Mouse (Mus musculus) left cerebral cortex, postnatal 14 days (tissue): Measurements from ENCODE around the gene Tnr. TPM values are rescaled to one million over a fixed set of nuclear protein-coding genes. Genes with fewer than 3 reads are reported as not detected.

Experiments used
- DNase-seq, 2 experiments: peaks; one replicate each; pipeline ENCODE4 v3.0.0; 2021 to 2022; ENCODE audit warnings: low spot score in 2 of 2, mixed read lengths in 1 of 2
- intact Hi-C: fragments of 180-260 bp; cut with DNase I; formaldehyde crosslinking; loops from one replicate; pipeline ENCODE4 v1.15.1; 2025
- total RNA-seq, 2 experiments: library from RNA; stranded (reverse); gene quantifications; 2 replicates each; pipeline ENCODE4 v1.2.3; 2021

Gene Tnr
- total RNA-seq, 2 experiments from 2014 or later = 126 to 151 TPM

DNA sequence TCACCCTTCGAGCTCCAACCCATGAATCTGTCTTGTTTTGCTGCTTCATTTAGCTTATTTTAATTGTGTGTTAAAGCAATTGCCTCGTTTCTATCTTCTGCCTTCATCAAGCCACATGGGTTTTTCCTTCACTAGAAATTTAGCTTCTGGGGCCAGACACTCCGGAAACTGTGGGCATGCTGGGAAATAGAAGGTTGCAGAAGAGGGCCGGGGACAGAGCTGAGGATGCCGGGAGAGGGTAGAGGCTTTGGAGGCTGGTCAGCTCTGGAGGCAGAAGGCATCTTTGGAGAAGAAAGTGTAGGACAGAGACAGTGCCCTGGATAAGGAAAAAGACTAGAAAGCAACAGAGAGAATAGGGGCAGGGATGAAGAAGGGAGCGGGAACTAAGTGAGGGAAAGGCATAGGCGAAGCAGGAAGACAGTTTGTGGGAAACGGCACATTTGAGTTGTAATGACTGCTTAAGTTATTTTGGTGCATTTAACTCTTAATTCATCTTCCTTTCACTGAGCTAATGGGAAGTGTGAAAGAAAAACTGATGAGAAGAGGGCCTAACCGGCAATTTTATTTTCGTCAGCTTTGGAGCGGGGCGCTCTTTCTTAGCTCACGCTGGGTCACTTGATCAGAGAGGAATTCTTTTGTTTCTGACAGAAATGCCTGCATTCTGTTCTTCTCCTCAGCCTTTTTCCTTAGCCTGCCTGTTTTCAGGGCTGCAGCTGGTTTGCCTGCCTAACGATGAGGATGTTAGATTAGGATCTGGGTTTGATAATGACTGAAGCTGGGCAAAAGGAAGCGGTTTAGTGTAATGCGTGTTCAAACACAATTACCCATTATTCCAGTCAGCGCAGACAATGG, 28.2 kb downstream of the Tnr start:
- no peak for DNase-seq
- intact Hi-C loops = no loop called here

DNA sequence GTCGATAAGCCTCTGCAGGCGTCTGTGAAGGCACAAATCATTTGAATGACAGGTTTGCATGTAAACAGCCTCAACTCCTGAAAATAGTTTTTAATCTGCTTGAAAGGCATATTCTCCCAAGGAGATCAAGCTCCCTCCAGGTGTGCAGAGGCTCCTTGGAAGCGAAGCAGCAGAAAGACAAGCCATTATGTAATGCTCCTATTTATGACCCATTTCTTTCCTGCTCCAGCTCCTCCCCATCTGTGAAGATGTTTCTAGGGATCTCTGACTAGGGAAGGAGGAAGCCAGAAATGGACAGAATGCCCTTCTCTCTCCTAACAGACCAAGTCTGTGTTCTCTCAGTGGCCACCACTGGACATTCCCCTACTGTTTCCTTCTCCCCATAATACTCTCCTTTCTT, 38.0 kb downstream of the Tnr start:
- intact Hi-C loops = no loop called here
- DNase-seq = no peak

DNA sequence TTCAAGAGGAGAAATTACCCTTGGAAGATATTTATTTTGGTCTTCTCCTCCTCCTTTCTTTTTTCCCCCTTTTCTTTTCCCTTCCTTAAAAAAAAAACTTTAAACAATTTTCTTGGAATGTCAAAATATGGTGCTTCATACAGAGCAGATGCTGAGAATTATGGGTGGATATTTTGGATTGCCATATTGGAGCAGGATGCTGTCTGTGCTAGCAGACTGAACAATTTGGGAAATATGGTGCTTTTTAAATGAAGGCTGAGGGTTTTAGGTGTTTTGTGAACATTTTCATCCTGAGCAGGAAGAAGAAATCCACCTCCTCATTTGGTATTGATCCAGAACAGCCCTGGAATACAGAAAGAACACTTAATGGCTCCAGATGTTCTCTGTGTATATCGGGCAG, 41.6 kb downstream of the Tnr start:
- intact Hi-C loops = loop anchor here (5.0 kb wide), 1 partner anchor 43 kb away; the partner anchor contains the start of gene Tnr
- no peak for DNase-seq

DNA sequence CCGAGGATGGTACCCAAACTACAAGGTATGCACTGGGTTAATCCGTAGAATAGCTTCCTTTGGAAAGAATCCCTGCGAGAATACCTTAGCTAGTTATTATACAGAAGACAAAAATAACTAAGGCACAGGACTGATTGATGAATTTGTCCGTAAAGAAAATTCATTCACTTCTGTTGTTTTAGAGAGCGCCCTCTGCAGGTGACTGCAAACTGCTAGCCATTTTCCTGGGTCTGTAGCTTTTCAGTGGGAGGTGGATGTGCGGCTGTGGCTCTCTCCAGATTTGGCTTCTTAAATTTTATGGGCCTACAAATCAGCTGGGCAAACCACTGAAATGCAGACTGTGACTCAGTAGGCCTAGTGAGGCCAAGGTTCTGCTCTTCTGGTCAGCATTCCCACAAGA, 42.5 kb downstream of the Tnr start:
- DNase-seq = no peak
- intact Hi-C loops = loop anchor here (5.0 kb wide), 1 partner anchor 44 kb away; the partner anchor contains the start of gene Tnr

- intact Hi-C loops = loop anchor here (5.0 kb wide), 1 partner anchor 45 kb away; the partner anchor contains the start of gene Tnr
- DNase-seq = no peak
Observed at GRCm38 (mm10) chr1:159567171-159567570, 43.6 kb downstream of the Tnr start.

DNA sequence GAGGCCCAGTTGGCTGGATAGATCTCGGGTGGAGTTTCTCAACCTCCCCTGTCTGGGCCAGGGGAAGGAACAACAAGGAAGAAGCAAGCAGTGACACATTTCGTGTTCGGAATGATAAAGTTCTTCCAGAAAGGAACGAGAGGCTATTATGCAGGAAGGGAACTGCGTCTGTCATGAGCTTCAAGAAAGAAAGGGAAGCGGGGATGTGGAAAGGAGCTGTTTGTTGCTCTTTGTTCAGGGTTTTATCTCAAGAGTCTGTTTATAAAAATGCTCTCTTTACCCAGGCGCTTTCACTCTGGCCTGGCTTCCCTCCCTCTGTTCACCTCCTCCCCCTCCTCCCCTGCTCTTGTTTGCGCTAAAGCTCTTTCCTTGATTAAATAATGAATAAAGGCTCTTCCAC, 46.7 kb downstream of the Tnr start:
- intact Hi-C loops = no loop called here

DNA sequence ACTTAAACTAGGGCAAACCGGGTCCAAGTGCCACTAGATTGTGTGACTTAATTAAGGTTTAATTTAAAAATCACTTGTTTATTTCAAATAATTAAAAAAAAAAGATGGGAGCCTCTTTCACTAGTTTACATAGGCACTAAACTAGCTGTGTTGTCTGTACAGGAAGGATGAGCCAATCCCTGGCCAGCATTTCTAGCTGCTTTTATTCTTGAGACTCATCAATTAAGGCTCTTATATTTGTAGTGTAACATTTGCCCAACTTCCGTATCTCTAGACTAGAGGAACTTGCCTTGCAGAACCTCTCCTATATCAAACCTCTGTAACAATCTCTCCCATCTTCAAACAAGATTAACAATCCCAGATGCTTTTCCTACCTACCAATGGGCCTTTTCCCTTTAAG, 47.3 kb downstream of the Tnr start:
- intact Hi-C loops = no loop called here
- DNase-seq = no peak

More for the DNA sequence above, 46.7 kb downstream of the Tnr start:
- DNase-seq = no peak

DNA sequence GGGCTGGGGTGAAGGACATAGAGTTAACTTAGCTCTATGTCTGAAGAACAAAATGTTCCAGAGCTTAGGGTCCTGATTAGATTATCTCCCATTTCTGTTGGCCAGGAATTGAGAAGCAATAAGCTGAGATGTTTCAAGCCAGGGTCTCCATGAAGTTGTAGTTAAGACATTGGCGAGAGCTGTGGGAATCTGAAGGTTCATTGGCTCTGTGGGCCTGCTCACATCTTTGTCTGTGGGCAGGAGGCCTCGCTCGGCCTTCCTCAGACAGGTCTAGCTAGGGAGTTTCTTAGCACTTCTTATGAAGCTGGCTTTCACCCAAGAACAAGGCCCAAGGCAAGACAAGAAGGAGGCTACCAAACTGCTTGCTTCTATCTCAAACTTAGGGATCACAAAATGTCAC, 48.4 kb downstream of the Tnr start:
- intact Hi-C loops = no loop called here
- no peak for DNase-seq

DNA sequence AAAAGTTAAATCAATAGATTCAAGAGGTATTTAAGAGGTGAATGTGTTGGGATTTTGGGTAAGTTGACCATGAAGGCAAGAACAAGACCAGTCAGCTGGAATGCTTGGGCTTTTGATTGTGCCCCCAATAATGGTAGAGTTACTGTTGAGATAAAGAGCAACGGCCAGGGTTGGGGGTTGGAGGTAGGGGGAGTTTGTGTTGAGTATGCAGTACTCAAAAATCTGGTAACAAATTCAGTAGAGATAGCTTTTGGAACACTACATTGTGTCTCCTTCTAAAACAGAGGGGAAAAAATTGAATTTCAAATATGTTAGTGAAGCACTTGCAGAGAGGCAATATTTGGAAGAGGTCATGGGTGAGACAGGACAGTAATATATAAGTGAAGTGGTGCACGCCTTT, 49.5 kb downstream of the Tnr start:
- intact Hi-C loops = no loop called here
- no peak for DNase-seq

DNA sequence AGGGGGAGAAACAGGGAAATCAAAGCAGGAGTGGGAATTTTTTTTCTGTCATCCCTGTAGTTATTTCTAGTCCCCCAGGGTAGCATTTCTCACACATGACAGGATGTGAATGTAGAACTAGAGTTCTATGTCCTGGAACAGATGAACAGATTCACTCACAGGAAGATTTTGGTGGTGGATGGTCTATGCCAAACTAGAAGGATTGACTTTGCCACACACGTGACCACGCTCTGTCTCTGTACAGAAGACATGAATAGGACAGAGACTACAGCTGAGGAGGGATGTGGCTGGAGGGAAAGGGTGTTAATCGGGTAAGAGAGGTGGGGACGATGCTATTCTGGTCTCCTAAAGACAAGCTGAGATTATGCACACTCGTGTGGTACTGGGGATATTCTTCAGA, 51.1 kb downstream of the Tnr start:
- intact Hi-C loops = no loop called here
- DNase-seq = no peak

DNA sequence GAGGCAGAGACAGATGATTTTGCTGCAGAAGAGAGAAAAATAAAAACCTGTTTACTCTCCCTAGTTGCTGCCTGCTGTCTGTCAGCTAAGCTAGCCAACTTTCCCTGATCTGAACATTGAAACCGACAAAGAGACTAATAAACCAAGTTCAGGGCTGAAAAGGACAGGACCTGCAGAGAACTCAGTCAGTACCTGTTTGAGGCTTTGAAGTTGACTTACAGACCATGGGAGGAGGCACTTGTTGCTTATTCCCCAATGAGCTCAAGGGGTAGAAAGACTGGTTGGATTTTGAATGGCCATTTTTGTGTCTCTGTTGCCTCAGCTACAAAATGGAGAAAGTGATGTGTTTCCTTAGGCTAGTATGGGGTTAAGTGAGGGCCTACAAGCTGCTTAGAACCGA, 52.7 kb downstream of the Tnr start:
- no peak for DNase-seq
- intact Hi-C loops = no loop called here

DNA sequence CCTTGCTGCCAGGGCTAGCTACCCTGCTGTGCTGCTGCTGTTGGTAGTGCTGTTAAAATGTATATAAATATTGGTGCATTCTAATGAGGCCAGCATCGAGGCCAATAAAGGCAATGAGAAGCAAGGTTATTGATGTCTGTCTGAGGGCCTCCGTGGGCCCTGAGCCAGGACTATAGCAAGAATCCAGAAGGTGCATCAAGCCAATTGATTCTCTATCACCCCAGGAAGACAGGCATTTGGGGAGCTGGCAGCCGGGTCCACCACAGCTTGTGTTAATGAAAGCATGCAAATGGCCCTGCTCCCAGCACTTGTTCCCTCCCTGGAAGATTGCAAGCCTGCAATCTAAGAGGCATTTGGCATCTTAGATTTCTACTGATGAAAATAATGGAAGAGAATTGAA, 54.8 kb downstream of the Tnr start:
- DNase-seq = no peak
- intact Hi-C loops = no loop called here

DNA sequence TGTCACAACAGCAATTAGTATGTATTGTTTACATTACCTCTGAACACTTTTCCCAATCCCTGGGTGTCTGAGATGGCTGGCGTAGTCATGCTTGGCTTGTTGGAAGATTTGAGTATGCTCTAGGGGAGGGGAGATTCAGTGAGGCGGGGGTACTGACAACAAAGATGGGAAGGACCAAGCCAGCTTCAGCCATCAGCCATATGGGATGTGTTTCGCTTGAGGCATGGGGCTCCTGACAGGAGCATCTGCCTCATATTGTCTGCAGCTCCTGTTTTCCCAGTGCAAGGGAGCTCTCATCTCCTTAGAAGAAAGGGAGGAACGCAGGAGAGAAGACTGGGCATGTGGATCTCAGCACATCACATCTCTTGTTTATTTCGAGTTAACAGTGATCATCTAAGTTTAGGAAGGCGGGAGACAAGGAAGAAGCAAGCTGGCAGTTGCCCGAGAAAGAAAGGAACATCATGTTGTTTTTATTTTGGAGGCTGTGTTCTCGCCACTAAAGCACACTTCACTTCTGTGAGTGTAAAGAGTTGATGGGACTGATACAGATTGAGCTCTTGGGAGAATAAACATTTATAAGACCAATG, 56.9 kb downstream of the Tnr start:
- peak in 1 of 2 experiments; percentile 58 for DNase-seq
- intact Hi-C loops = no loop called here

GRCm38 (mm10) chr1:159583877-159584276, 60.3 kb downstream of the Tnr start:
- intact Hi-C loops = no loop called here
- no peak for DNase-seq

DNA sequence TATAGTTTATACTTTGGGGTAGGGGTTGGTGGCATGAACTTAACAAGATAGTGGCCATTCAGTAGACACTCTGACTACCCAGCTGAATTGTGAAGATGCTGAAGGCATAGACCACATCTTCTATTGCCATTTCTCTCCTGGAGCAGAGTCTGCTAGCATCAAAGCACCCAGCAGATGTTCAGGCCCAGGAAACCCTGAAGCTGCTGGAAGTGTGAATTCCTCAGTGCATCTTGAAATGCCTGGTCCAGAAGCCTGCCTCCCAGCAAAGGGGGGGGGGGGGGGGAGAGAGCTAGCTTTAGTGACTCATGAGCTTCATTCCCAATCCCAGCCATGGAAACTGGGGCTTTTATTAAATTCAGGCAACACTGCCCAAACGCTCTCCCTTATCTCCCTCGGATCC, 65.2 kb downstream of the Tnr start:
- DNase-seq = no peak
- intact Hi-C loops = no loop called here

DNA sequence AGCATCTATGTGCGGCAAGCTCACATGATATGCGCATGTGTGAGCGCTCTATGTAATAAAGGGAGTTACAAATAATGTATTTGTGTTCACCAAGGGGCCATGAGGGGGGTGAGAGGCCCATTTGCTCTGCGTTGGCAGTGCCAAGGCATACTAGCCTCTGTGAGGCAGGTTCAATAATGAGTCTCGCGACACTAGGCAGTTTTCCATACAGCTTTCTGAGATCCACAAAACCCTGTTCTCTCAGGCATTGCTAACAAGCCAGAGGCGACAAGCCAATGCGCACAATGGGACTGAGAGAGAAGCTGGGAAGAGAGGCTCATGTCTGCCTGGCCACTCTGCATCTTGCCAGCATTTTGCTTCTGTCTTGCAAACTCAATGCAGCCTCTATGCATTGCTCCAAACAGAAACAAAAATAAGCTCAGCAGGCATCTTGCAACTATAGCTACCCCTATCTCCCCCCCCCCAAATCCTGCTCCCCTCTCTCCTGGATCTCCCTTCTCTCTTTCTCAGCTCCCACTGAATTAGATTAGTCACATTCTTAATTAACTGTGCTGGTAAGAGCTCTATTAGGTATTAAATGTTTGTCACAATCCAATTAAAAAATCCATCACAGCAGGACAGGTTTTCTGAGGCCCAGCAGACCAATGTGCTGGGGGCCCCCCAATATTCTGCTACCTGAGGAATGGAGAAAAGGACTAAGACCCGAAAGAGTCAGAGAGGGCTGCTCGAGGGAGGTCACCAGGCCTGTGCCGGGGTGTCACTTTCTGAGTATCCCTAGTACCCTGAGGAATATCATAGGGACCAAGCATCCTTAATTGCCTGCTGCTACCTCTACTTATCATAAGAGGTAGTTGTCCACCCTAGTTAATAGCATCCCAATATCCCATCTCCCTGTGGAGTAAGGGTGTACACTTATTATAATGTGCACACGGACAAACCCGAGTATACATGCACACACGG, 70.8 kb downstream of the Tnr start:
- intact Hi-C loops = no loop called here

DNA sequence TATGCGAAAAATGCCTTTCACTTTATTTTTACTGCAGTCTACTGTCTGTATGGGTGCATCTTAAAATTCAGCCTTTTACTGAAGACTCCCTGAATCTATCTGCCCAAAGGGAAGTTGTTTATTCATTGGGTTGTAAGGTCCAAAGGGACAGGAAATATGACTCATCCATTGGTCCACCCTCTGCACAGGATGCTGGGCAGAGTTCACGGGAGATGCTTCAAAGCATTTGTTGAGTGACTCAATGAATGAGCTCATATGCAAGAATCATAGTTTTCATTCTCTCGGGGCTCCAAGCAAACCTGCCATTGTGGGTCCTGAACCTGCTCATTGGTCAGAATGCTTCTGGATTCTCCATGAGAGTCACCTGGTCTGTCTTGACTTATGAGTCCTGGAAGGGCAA, 72.2 kb downstream of the Tnr start:
- DNase-seq = no peak

More for the DNA sequence above, 70.8 kb downstream of the Tnr start:
- DNase-seq = peak in 1 of 2 experiments; percentile 24

GRCm38 (mm10) chr1:159596640-159597039, 73.1 kb downstream of the Tnr start:
- no peak for DNase-seq
- intact Hi-C loops = no loop called here

More for the DNA sequence above, 72.2 kb downstream of the Tnr start:
- intact Hi-C loops = no loop called here

DNA sequence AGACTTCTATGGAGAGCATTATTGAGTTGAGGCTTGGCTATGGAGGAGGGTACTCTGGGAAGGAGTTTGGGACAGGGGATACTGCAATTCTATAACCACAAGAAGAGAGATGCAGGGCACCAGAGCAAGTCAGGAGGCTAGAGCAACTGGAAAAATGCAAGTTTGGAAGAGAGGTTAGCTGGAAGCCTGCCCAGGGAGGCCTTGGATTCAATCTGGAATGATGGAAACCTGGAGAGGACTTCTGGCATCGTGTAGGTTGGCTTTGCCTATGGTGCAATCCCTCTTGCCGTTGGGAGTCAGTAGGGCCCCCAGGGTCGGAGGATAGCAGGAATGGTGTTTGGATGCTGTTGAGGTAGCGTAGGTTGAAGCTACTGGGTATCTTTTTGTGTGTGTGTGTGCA, 90.0 kb downstream of the Tnr start:
- no peak for DNase-seq
- intact Hi-C loops = no loop called here

DNA sequence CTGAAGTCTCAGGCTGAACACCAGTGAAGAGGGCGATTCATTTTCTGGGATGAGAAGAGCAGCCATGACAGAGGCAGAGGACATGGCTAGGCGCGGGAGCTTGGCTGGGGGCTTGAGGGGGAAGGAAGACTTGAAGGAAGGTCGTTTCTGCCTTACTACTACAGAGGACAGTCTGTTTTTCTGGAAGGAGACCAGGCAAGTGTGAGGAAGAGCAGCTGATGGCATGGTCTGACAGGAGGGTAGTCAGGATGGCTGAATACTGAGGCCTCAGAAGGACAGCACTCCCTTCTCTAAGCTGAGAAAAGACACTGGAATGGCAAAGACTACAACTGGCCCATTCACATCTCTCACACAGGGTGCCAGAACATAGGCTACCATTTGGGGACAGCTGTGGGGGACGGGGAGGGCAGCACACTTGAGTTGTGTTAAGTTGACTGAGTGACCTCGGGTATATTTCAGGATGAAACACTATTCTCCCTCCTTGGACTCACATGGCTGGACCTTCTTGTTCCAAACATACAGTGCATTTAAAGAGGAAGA, 90.6 kb downstream of the Tnr start:
- intact Hi-C loops = no loop called here
- peak; percentile 26 to 27 for DNase-seq
